Mouse (Mus musculus) kidney, adult 8-10 months (tissue): ENCODE measurements around the gene Ankef1.

Experiments used
- DNase-seq, 2 experiments: peaks; one replicate each; pipeline ENCODE4 v3.0.0; 2022

Gene Ankef1

DNA sequence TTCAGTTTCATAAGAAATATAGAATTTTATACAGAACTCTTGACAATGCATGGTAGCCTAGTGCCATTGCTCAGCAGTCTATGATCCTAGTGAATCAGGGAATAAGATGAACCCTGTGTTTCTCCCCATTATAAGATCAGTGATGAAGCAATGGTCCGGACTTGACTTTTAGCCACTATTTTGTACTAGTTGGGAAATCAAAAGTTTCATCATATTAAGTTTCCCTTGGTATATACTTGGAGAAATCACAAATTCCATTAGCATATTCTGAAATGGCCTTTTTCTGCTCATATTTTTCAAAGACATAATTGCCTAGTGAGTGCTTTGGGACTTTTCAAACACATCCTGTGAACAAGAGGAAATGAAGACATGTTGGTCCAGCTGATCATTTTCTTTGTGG, at the start of gene Ankef1:
TSS of gene Ankef1 (plus strand) at position 260 of the 400 bp plus-strand sequence.
- DNase-seq, result no peak

- peak in 1 of 2 experiments; percentile 56 for DNase-seq
Observed at GRCm38 (mm10) chr2:136456468-136456867, 45.2 kb upstream of the Ankef1 start.

- DNase-seq, result no peak
Observed at GRCm38 (mm10) chr2:136456875-136457274, 44.8 kb upstream of the Ankef1 start.

- DNase-seq, result no peak
Observed at GRCm38 (mm10) chr2:136477656-136478055, 24.1 kb upstream of the Ankef1 start.

GRCm38 (mm10) chr2:136482269-136482668, 19.4 kb upstream of the Ankef1 start:
- DNase-seq, result no peak

DNA sequence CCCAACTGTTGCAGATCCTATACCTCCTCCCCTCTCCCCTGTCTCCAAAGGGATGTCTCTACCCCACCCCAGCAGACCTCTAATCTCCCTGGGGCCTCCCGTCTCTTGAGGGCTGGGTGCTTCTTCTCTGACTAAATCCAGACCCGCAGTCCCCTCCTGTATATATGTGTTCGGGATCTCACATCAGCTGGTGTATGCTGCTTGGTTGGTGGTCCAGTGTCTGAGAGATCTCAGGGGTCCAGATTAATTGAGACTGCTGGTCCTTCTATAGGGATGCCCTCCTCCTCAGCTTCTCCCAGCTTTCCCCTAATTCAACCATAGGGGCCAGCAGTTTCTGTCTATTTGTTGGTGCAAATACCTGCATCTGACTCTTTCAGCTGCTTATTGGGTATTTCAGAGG, 18.7 kb upstream of the Ankef1 start:
- DNase-seq, result no peak

DNA sequence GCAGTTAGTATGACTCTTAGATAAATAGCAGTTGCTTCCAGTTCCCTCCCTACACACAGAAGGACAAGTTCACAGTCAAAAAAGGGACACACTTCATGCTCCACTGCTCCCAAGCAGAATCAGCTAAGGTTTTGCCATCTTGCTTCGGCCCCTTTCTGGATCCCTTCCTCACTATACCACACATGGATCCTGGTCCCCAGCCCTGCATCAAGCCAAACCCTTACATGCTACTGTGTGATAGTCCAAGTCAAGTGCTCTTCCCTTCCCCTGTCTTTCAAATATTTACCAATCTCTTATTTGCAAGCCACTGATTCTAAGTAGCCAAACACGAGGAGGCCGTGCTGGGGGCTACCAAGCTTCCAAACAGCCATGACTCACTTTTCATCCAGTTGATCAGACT, 16.8 kb upstream of the Ankef1 start:
- no peak for DNase-seq

DNA sequence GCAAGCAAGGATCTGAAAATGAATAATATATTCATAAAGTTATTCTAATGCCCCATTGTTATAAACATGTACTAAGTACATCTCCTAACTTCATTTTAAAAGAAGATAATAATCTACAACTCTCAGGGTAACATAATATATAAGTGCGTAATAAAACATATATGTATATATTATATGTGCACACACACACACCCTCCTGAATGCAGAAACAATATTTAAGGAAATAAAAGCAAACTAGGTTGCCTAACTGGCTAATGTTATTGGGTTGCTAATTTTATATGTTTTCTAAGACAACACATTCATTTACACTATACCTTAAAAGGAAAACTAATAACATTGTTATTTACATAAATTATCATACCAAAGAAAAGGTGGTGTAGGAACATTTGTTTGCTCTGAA, 16.3 kb upstream of the Ankef1 start:
- no peak for DNase-seq

DNA sequence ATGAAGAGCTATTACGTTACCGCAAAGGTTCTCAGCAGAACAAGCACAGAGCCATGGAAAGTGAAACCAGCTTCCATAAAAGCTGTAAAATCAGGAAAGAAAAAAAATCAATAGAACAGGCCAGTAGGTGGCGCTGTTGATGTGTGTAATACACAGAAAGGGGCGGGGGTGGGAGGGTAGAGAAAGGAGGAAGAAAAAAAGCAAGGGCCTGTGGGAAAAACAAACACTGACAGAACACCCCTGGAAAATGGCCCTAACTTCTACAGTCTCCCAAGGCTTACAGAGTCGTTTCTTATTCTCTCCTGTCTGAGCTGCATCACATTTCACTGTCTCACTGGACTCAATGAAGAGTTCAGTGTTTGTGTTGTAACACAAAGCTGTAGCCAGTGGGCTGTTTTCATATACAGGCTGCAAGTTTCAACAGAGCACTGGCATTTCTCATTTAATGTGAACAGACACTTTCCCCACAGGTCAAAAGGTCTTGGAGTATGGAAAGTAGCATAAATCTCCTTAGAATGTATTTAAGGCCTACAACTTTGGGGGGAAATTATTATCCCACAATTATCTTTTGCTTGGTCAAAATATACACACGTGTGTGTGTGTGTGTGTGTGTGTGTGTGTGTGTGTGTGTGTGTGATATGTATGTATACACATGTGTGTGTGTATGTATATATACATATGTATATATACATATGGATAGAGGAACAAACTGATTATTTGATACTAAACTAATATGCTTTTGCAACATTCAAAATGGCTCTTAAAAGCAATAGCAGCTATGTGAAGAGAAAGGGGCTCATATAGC, 15.7 kb upstream of the Ankef1 start:
- peak; percentile 30 to 41 for DNase-seq

DNA sequence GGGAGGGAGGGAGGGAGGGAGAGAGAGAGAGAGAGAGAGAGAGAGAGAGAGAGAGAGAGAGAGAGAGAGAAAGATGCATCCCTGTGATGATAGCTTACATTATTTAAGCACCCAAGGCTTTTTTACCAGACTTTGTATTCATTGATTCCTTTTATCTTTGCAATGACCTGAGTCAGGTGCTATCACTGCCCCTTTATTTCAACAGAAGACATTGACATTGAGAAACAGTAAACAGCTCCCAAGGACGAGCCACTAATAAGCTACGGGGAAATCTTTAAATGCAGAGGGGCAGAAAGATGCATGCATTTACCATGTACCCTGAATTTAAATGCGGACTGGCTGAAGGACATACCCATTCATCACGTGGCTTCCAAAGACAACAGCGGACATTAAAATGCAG, 14.7 kb upstream of the Ankef1 start:
- DNase-seq, result no peak

DNA sequence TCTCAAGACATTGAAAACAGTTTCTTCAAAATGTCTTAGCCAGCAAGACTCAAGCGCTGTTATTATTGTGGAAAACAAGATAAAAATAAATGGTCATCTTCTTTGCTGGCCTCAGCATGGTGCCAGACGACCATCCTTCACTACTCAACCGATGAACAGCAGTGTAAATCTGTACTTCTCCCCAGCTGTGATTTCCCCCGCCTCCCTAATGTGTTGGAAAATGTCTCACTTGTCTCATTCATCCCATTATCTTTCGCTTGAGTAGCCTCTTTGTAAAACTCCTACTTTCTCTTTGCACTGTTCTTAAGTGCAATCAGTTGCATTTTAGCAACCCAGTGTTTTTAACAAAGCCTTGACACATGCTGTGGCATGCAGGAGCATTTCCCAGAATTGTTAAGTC, 9.4 kb downstream of the Ankef1 start:
- DNase-seq, result no peak

- DNase-seq, result no peak
Observed at GRCm38 (mm10) chr2:136511756-136512155, 10.0 kb downstream of the Ankef1 start.

DNA sequence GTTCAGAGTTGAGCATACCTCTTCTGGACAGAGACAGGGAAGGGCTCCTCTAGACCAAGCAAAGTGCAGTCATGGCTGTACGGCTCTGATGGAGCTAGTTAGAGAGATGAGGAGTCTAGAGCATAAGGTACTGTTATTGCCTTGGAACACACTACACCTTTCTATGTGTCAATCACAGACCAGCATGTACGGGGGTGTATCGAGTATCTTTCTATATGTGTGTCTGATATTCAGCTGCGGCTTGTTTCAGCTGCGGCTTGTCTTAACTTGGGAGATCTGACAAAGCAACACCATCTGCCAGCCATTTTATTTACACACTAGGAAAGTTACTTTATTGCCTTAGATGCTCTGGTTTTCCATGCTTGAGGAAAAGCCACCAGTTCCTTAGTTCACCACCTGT, 11.1 kb downstream of the Ankef1 start:
- DNase-seq, result no peak

DNA sequence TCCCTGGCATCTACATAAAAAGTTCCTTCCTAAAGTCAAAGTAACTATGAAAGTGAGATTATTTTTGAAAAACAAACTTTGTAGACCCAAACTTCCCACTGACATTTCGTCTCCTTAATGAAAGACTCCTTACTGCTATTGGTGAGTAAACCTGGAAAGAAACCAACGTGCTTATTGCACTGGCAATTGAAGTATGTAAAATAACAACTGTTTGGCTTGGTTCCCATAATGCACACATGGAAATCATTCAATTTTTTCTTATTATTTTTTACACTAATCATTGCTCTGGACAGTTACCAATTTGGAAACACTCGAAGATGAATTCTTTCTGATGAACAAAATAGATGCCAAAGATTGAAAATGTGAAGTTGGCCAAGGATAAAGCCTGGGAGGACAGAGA, 12.1 kb downstream of the Ankef1 start:
- DNase-seq, result no peak

- DNase-seq, result no peak
Observed at GRCm38 (mm10) chr2:136515501-136515900, 13.8 kb downstream of the Ankef1 start.

GRCm38 (mm10) chr2:136528937-136529336, 27.2 kb downstream of the Ankef1 start:
- no peak for DNase-seq

DNA sequence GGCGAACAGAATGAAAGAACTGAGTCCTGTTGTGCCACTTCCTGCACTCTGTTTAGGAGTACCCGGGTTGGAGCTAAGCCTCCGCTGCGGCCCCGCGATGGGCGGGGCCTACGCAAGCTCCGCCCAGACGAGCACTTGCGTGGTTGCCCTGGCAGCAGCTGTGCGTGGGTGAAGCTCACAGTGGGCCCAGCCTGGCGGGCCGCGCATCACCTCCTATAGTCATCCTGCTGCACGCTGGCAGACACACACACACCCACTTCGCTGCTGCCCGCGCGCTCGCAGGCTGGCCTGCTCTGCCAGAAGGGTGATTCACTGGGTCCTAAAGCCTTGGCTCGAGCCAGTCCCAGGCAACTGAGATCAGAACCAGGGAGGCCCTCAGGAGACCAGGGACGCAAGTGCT, 30.3 kb downstream of the Ankef1 start:
- DNase-seq, result peak; percentile 38 to 63

GRCm38 (mm10) chr2:136558020-136558419, 56.3 kb downstream of the Ankef1 start:
- peak in 1 of 2 experiments; percentile 2 for DNase-seq

DNA sequence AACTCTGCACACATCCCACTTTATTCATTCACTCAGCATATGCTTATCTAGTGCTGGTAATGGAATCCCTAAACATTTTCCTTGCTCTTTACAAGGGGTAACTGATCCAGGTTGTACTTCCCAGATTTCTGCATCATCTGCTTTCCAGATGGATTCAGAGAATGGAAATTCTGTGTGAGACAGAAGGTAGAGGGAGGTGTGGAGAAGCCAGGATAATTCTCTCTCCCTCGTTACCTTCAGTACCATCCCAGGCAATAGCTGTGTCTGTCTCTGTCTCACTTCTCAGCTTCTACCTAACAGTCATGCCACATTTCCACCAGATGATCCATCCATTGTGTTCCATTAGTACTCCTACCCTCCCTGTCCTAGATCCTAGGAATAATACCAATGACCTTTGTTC, 60.6 kb downstream of the Ankef1 start:
- no peak for DNase-seq

GRCm38 (mm10) chr2:136570856-136571255, 69.1 kb downstream of the Ankef1 start:
- no peak for DNase-seq

- DNase-seq, result no peak
Observed at GRCm38 (mm10) chr2:136582762-136583161, 81.1 kb downstream of the Ankef1 start.

- DNase-seq, result no peak
Observed at GRCm38 (mm10) chr2:136588811-136589210, 87.1 kb downstream of the Ankef1 start.

- peak in 1 of 2 experiments; percentile 30 for DNase-seq
Observed at GRCm38 (mm10) chr2:136596451-136596850, 94.7 kb downstream of the Ankef1 start.

DNA sequence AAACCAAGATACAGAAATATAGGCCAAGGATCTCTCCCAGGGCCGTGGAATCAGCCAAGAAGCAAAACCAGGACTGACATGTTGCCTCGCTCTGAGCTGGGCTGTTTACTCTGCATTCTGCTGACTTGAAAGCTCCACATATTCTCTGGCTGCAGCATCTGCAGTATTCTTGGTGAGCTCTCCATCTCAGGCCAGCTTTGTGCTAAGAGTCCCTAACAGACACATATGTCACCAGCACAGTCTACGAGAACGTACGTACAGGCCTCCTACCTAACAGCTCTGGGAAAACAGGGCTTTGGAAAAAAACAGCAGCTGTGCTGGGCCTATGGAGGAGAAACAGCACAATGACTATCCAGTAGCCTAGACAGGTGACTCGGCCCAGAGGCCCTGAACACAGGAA, 97.0 kb downstream of the Ankef1 start:
- DNase-seq, result no peak

DNA sequence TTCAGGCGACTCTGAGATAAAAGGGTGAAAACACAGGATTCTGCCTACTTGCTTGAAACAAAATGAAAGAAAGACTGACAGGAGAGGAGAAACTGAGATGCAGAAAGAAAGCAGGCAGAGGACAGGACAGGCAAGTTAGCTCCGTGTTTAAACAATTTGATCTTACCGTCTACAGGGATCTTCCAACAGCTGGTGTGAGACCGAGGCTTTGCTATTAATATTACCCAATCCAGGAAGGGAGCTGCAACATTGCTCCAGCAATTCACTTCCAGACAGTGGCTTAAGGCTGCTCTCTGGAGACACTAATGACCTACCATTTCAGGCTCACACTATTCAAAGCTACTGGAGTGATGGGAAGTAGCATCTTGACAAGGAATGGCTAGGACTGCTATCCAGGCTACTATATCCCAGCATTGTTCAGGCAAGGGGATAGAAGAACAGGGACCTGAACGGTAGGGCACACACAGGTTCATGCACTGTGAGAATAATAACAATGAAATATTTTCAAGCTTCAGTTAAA, 99.0 kb downstream of the Ankef1 start:
- DNase-seq, result no peak
